Mouse (Mus musculus): Measurements from ENCODE around the gene Gm29564. TPM values are rescaled to one million over a fixed set of nuclear protein-coding genes. Genes with fewer than 3 reads are reported as not detected.
"Not testable (repeated sequence)": the region's sequence is repeated elsewhere in the genome, so short reads cannot be mapped to it uniquely, and the experiment has no call there.

Gene Gm29564
- not detected for total RNA-seq (2021)

- intact Hi-C loops (cut with DNase I); DNase-seq: not testable (repeated sequence)
Observed at GRCm38 (mm10) chrY:78212693-78213092, at the start of gene Gm29564. Gm29564 (plus strand) TSS chrY:78212993.

Other genes with a start within 250 kb of the Gm29564 start
- not detected for gene Gm20867, start 249.8 kb upstream of the Gm29564 start, total RNA-seq (2021)

All from left cerebral cortex, postnatal 4 days (tissue).